Mouse (Mus musculus) G1E-ER4 (cell line): Measurements from ENCODE around the gene Nt5m. TPM values are rescaled to one million over a fixed set of nuclear protein-coding genes. Genes with fewer than 3 reads are reported as not detected.

Experiments
- GATA1 ChIP-seq: IDR thresholded peaks from one replicate; pipeline ENCODE4 v1.8.0; 2012; ENCODE audit warnings: low read length, inconsistent platforms
- polyA plus RNA-seq: library from polyadenylated mRNA; stranded (reverse); fragments of >175 nt; gene quantifications from 2 replicates; pipeline ENCODE4 v1.2.3, GENCODE M21; 2012

The Nt5m gene
- polyA plus RNA-seq = 13.3 and 13.7 TPM in 2 replicates

DNA sequence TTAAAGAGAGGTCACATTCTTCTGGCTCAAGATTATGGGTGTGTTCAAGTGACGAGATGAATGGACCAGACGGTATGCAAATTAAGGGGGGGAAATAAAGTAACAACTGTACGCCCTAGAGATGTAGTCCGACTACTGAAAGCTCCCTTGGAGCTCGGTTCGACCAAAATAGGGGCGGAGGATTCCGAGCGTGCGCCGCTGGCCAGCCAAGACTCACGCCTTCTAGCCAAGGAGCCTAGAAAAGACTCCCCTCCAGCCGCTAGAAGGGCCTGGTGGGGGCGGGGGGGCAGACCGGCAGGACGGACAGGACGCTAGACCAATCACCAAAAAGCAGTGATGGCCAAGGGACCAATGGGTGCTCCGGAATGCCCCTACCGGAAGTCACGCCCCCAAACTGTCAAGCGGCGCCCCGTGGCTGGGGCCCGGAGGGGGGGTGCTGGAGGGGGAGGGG lies at the start of gene Nt5m:
Gene Nt5m, plus strand, starts transcription at position 440 of the 451 bp plus-strand sequence.
- TF ChIP-seq GATA1 = no peak

DNA sequence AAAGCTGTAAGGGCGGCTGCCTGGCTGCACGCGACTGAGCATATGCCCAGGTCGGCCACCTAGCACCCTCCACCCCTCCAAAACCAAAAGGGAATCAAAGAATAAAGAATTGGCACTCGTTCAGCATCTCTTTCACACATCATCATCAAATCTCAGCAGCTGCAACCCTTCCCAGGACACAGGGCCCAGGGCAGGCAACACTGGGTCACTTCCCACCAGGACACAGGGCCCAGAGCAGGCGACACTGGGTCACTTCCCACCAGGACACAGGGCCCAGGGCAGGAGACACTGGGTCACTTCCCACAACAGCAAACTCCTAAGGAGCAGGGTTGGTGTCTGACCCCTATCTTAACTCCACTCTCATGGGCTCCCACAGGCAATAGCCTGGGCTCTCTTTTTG lies 45.9 kb upstream of the Nt5m start:
- no peak for TF ChIP-seq GATA1

GRCm38 (mm10) chr11:59800412-59800811 lies 38.8 kb upstream of the Nt5m start:
- TF ChIP-seq GATA1 = no peak

DNA sequence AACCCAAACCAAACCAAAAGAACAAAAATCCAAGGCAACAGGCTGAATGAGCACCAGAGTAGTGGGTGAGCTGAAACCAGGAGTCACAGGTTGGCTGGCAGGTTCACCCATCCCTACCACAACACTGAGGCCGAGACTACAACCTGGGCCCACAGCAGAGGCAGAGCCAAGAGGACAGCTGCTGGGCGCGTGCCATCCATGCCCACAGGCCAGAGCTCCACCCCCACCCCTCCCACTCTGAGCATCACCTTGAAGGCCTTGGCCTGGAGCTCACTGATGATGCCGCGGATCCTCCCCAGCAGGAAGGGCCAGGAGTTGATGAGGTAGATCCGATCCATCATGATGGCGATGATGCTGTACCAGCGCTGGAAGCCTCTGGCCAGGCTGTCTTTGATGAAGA lies 37.4 kb upstream of the Nt5m start:
- no peak for TF ChIP-seq GATA1

DNA sequence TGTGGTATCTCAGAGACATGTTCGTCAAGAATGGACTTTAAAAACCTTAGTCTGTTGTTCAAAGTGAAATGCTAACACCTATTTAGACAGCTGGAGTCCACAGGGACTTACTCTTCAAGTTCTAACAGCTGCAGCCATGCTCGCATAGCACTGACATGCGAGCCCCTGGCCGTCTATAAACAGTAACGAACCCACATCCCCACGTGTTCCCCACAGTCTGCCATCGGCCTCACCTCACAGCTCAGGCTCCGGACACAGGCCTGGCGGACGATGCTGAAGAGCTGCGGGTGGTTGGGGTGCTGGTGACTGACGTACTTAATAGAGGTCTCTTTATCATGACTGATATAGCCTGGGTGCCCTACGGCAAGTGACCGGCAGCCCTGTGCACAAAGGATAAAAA lies 35.7 kb upstream of the Nt5m start:
- TF ChIP-seq GATA1 = no peak

GRCm38 (mm10) chr11:59804409-59805110 lies 34.7 kb upstream of the Nt5m start:
- TF ChIP-seq GATA1 = no peak

- no peak for TF ChIP-seq GATA1
These were observed 34.0 kb upstream of the Nt5m start for GRCm38 (mm10) chr11:59805256-59805655.

- no peak for TF ChIP-seq GATA1
These were observed 33.6 kb upstream of the Nt5m start for GRCm38 (mm10) chr11:59805656-59806055.

DNA sequence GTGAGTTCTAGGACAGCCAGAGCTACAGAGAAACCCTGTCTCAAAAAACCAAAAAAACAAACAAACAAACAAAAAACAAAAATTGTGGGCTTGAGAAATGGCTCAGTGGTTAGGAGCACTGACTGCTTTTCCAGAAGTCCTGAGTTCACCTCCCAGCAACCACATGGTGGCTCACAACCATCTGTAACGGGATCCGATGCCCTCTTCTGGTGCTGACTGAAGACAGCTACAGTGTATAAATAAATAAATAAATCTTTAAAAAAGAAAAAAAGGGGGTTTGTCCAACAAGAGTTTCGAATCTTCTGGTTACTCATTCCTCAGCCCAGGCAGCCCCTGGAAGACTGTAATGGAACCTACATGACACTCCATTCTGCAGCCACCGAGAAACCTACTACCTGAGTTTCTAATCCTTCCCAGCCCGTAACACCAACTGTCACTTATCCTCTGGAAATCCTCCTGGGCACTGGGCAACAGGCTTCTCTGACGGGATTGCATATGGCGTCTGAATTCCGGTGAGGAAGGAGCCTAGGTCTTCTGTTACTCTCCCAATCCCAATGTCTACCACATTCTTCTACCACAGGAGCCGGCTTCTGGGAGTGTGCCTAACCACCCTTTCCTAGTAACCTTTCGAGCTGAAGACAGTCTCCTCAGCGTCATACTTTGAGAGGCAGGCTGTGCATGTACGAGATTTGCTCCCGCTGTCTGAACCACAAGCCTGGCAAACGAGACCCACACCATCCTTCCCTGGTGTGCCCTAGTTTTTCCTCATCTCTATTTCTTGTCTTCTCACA lies 30.9 kb upstream of the Nt5m start:
- no peak for TF ChIP-seq GATA1

DNA sequence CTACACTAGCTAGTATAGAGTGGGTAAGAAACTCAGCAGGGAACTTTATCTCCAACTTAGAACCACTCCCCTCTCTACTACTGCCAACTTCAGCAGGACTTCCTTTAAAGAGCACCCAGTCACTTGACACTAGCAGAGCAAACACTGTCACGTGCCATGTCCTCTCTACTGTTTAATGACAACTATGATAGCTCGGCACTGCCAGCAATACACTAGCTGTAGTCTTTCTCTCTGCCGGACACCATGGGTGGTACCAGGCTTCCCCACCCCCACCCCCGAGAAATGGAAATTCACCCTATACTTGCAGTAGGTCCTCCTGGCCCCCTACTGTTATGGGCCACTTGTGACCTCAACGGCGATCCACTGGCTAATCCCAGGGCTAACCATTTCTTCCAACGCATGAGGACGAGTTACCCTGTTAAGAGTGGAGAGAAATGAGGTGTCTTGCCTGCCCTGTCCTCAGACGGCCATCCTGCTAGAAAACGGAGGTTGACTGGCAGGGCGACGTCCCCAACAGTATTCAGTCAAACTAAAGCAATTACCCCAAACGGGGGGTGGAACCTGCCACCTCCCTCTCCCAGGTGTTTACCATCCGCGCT lies 30.1 kb upstream of the Nt5m start:
- TF ChIP-seq GATA1 = no peak

DNA sequence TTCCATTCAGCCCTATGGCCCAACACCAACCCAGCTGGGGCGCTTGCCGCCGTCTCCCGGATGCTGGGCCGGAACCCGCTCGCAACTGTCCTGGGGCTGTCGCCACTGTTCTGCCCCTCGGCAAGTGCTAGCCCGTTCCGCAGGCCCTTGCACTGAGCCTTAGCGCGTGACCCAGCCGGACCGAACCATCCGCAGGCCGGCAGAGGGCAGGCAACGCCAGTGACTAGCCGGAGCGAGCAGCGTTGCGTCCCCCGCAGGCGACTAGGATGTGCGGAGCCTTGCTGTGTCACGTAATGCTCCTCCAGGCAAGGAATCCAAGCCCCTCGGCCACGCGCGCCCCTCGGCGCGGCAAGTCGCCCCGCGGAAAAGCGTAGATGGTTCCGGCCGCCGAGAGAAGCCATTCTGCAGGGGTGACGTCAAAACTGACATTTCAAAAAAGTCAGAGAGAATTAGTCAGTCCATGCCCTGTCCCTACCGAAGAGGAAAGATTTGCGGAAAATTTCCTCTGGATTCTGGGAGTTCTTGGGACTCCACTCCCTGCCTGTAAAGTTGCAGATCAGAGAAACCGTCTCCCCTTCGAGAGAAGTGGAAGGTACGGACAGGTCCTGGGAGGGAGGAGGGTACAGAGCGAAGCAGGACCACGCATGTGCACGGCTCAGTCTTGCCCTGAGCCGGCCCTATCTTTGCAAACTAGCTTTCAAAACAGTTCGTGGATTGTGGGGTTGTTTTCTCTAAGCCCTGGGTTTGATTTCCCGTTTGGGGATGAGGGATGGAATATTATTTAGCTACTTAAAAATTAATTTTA lies 29.4 kb upstream of the Nt5m start, which contains the start of gene Flcn:
Gene Flcn, minus strand, starts transcription at position 347 of the 805 bp plus-strand sequence.
- TF ChIP-seq GATA1 = no peak

DNA sequence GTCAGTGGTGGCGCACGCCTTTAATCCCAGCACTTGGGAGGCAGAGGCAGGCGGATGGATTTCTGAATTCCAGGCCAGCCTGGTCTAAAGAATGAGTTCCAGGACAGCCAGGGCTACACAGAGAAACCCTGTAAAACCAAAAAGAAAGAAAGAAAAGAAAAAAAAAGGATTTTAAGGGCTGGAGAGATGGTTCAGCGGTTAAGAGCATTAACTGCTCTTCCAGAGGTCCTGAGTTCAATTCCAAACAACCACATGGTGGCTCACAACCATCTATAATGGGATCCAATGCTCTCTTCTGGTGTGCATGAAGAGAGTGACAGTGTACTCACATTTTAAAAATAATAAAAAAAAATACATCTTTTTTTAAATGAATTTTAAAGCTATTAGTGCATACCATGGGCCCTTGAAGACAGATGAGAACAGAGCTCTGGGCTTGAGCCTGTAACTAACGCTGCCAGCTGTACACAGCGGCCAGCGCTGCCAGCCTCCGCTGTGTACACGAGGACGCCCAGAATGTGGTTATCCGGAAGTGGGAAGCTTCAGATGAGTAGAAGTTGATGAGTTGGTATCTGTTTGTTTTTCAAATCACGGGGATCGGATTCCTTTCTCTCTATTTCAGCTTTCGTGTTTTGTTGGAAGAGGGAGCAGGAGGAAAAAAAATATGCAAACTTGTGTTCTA lies 28.6 kb upstream of the Nt5m start:
- TF ChIP-seq GATA1 = no peak

DNA sequence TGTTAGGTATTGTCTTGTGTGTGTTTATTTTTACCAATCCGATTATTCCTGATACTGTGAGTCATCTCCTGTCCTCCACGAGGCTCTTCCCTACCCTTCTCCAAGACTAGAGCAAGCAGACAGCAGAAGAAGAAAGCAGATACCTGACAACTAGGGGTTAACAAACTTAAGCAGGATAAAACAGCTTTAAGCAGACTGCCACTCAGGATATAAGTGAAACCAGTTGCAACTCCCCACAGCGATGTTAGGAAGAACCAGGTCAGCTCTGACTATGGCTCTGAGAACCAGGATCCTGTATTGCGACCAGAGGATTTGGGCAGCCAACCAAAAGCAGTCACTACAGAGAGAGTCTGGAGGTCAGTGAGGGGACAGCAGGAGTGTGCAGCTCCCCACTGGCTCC lies 28.0 kb upstream of the Nt5m start:
- no peak for TF ChIP-seq GATA1

- no peak for TF ChIP-seq GATA1
These were observed 26.0 kb upstream of the Nt5m start for GRCm38 (mm10) chr11:59813276-59813675.

DNA sequence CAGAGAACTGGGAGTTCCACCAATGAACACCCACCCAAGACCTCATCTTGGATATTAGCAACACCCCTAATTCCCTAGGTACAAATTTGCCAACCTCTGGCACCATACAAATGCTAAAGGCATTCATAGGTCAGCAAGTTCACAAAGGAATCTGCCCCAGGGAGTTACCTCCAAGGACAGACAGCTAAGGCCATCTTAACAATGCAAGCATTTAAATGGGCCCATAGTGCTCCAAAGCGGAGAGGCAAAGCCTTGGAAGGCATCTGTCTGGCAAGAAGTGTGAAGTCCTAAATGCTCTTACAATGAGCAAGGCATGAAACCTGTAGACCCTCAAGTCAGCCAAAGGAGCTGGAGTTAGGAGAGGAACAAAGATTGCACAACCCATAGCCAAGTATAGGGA lies 24.9 kb upstream of the Nt5m start:
- TF ChIP-seq GATA1 = no peak
